Mouse (Mus musculus): Measurements from ENCODE around the gene Sfmbt1. TPM values are rescaled to one million over a fixed set of nuclear protein-coding genes. Genes with fewer than 3 reads are reported as not detected.

Sfmbt1 gene
- total RNA-seq (2021): 10 to 100 TPM; 22.8 to 25.2 TPM
- long read RNA-seq, full-length matches to known transcripts: 3 of 7 reads
- long read RNA-seq, partial matches to known transcripts: 0 of 7 reads
- long read RNA-seq, other reads (novel, unspliced or antisense): 4 of 7 reads

GRCm38 (mm10) chr14:30714799-30715617 is at the start of gene Sfmbt1:
Sfmbt1 (plus strand) TSS chr14:30714849.
- DNase-seq (ENCODE audit: low spot score in 2 of 2): no peak

- DNase-seq (ENCODE audit: low spot score in 2 of 2): no peak
These were observed 48.6 kb upstream of the Sfmbt1 start for GRCm38 (mm10) chr14:30666061-30666460.

GRCm38 (mm10) chr14:30666604-30667003 is 48.0 kb upstream of the Sfmbt1 start:
- DNase-seq (ENCODE audit: low spot score in 2 of 2): no peak

- no peak for DNase-seq (ENCODE audit: low spot score in 2 of 2)
These were observed 44.5 kb upstream of the Sfmbt1 start for GRCm38 (mm10) chr14:30670161-30670560.

GRCm38 (mm10) chr14:30671095-30671985 is 43.3 kb upstream of the Sfmbt1 start:
- DNase-seq (ENCODE audit: low spot score in 2 of 2): peak in 1 of 2 experiments; percentile 34

GRCm38 (mm10) chr14:30671986-30672312 is 42.7 kb upstream of the Sfmbt1 start:
- peak; percentile 96 to 97 for DNase-seq (ENCODE audit: low spot score in 2 of 2)

GRCm38 (mm10) chr14:30674947-30675346 is 39.7 kb upstream of the Sfmbt1 start:
- no peak for DNase-seq (ENCODE audit: low spot score in 2 of 2)

GRCm38 (mm10) chr14:30682131-30682530 is 32.5 kb upstream of the Sfmbt1 start:
- no peak for DNase-seq (ENCODE audit: low spot score in 2 of 2)

GRCm38 (mm10) chr14:30690685-30691084 is 24.0 kb upstream of the Sfmbt1 start:
- DNase-seq (ENCODE audit: low spot score in 2 of 2): no peak

GRCm38 (mm10) chr14:30692439-30692838 is 22.2 kb upstream of the Sfmbt1 start:
- DNase-seq (ENCODE audit: low spot score in 2 of 2): no peak

GRCm38 (mm10) chr14:30694786-30695185 is 19.9 kb upstream of the Sfmbt1 start:
- DNase-seq (ENCODE audit: low spot score in 2 of 2): peak in 1 of 2 experiments; percentile 15

GRCm38 (mm10) chr14:30695609-30696008 is 19.0 kb upstream of the Sfmbt1 start:
- peak; percentile 73 for DNase-seq (ENCODE audit: low spot score in 2 of 2)

GRCm38 (mm10) chr14:30697407-30698052 is 17.1 kb upstream of the Sfmbt1 start:
- no peak for DNase-seq (ENCODE audit: low spot score in 2 of 2)

GRCm38 (mm10) chr14:30699656-30700055 is 15.0 kb upstream of the Sfmbt1 start:
- DNase-seq (ENCODE audit: low spot score in 2 of 2): peak; percentile 50 to 64

GRCm38 (mm10) chr14:30702512-30702911 is 12.1 kb upstream of the Sfmbt1 start:
- no peak for DNase-seq (ENCODE audit: low spot score in 2 of 2)

- no peak for DNase-seq (ENCODE audit: low spot score in 2 of 2)
These were observed 11.6 kb upstream of the Sfmbt1 start for GRCm38 (mm10) chr14:30703079-30703478.

- no peak for DNase-seq (ENCODE audit: low spot score in 2 of 2)
These were observed 10.4 kb upstream of the Sfmbt1 start for GRCm38 (mm10) chr14:30704098-30704855.

GRCm38 (mm10) chr14:30711892-30712291 is 2.8 kb upstream of the Sfmbt1 start:
- no peak for DNase-seq (ENCODE audit: low spot score in 2 of 2)

- DNase-seq (ENCODE audit: low spot score in 2 of 2): no peak
These were observed 880 bp upstream of the Sfmbt1 start for GRCm38 (mm10) chr14:30713769-30714168.

- DNase-seq (ENCODE audit: low spot score in 2 of 2): peak; percentile 80 to 88
These were observed 985 bp downstream of the Sfmbt1 start for GRCm38 (mm10) chr14:30715618-30716050.
